Mouse (Mus musculus): ENCODE measurements around the gene Timm29. TPM values are rescaled to one million over a fixed set of nuclear protein-coding genes. Genes with fewer than 3 reads are reported as not detected.
A peak's percentile ranks its signal among the peaks of the same experiment; 100 is the strongest.

Timm29 gene
- total RNA-seq, 2 experiments from 2014 or later, result 58.3 to 62.0 TPM

DNA sequence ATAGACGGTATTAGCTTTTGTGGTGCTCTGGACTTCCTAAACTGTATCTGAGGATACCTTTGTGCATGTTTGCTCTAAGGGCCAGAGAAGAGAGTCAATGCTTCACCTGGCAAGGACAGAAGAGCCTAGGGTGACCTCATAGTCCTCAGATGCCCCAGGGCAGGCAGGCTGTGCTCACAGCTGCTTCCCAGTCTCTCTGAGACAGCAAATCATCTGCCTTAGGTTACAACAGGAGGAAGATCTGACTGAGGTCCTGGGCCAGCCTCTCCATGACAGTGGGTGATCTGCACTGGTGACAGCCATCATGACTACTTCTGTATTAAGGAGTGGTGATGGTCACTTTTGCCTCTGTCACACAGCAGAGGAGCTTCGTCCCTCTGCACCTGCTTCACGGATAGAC lies 33.4 kb upstream of the Timm29 start:
- no peak for TF ChIP-seq CTCF (conservative IDR thresholded peaks at IDR 0.05)
- Histone ChIP-seq H3K4me3 (no peak overlapping the region), H3K27ac (no peak overlapping the region)
- no peak for DNase-seq (ENCODE audit: low spot score in 2 of 2)

GRCm38 (mm10) chr9:21564420-21564819 lies 28.1 kb upstream of the Timm29 start:
- DNase-seq (ENCODE audit: low spot score in 2 of 2), result no peak
- TF ChIP-seq CTCF (conservative IDR thresholded peaks at IDR 0.05), result no peak
- H3K4me3 ChIP-seq, result no peak overlapping the region

GRCm38 (mm10) chr9:21565004-21565586 lies 27.4 kb upstream of the Timm29 start:
- no peak for DNase-seq (ENCODE audit: low spot score in 2 of 2)
- TF ChIP-seq CTCF (conservative IDR thresholded peaks at IDR 0.05), result no peak
- Histone ChIP-seq H3K27ac (no peak overlapping the region), H3K4me3 (no peak overlapping the region)

More at GRCm38 (mm10) chr9:21564420-21564819, 28.1 kb upstream of the Timm29 start:
- H3K27ac ChIP-seq, result no peak overlapping the region

DNA sequence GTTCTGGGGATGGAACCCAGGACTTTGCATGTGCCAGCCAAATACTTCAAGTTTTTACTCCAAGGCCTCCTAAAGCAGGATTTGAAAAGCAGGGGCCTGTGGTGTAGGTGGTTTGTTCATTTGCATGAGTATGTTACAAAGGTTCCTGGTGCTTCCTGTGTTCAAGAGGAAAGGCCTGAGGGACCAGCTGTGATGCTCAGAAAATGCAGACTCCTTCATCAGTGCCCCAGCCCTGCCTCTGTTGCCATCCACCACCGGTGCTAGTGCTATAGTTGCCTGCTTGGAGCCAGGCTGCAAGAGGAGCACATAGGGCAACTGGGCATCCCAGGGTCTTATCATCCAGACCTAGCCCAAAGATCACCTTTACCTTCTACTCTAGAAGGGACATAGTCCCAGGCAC lies 26.0 kb upstream of the Timm29 start:
- DNase-seq (ENCODE audit: low spot score in 2 of 2), result no peak
- no peak for TF ChIP-seq CTCF (conservative IDR thresholded peaks at IDR 0.05)
- Histone ChIP-seq H3K27ac (peak overlapping the region; percentile 46; the same call in 1 of the 2 replicates), H3K4me3 (no peak overlapping the region)

GRCm38 (mm10) chr9:21567051-21567450 lies 25.5 kb upstream of the Timm29 start:
- DNase-seq (ENCODE audit: low spot score in 2 of 2), result no peak
- peak overlapping the region; percentile 46; the same call in 1 of the 2 replicates for H3K27ac ChIP-seq
- no peak overlapping the region for H3K4me3 ChIP-seq
- TF ChIP-seq CTCF (conservative IDR thresholded peaks at IDR 0.05), result no peak

GRCm38 (mm10) chr9:21568657-21569255 lies 23.8 kb upstream of the Timm29 start:
- Histone ChIP-seq H3K4me3 (no peak overlapping the region), H3K27ac (no peak overlapping the region)
- DNase-seq (ENCODE audit: low spot score in 2 of 2), result no peak
- no peak for TF ChIP-seq CTCF (conservative IDR thresholded peaks at IDR 0.05)

DNA sequence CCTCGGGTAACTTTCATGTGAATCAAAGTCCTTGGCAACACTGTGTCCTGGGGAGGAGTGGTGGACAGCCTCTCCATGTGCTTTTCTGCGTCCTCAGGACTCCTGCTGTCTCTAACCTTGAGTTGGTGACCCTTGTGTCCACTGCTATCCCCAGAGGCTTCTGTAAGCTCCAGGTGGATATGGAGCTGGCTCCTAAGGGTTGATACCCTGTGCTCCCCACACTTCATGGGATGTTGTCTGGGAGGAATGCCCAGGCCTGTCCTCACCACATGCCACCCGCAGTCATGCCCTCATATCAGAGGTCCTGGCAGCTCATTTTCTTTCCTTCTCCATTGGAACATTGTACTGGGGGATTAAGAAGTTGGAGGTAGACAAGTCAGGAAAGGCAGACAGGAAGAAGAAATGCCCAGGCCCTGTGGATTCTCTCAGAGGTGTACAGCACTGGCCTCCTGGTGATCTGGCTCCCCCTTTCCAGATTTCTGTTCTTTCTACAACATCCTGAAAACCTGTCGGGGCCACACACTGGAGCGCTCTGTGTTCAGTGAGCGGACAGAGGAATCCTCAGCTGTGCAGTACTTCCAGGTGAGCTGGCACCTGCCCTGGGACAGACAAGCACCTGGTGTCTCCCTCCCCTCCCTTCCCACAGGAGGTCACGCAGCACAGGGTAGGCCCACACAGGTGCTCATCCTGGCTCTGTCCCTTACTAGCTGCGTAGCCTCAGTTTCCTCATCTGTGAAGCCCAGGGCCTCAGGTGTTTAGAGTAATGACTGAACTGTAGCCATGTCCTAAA lies 18.3 kb upstream of the Timm29 start:
- H3K4me3 ChIP-seq, result no peak overlapping the region
- DNase-seq (ENCODE audit: low spot score in 2 of 2), result no peak
- no peak overlapping the region for H3K27ac ChIP-seq
- TF ChIP-seq CTCF (conservative IDR thresholded peaks at IDR 0.05), result no peak

DNA sequence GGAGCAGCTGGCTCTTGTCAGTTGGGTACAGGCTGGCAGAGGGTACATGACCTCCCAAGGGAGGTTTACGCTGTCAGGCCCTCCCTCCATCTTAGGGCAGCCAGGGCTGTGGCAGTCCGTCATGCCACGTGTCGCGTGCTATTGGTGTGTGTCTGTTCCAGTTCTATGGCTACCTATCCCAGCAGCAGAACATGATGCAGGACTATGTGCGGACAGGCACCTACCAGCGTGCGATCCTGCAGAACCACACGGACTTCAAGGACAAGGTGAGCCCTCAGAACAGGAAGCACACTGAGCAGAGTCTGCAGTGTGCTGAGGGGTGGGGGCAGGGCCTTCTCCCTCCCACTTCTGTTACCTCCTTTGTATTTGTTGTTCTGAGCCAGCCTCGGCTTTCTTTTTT lies 17.3 kb upstream of the Timm29 start:
- no peak for TF ChIP-seq CTCF (conservative IDR thresholded peaks at IDR 0.05)
- H3K27ac ChIP-seq, result no peak overlapping the region
- no peak for DNase-seq (ENCODE audit: low spot score in 2 of 2)
- H3K4me3 ChIP-seq, result no peak overlapping the region

DNA sequence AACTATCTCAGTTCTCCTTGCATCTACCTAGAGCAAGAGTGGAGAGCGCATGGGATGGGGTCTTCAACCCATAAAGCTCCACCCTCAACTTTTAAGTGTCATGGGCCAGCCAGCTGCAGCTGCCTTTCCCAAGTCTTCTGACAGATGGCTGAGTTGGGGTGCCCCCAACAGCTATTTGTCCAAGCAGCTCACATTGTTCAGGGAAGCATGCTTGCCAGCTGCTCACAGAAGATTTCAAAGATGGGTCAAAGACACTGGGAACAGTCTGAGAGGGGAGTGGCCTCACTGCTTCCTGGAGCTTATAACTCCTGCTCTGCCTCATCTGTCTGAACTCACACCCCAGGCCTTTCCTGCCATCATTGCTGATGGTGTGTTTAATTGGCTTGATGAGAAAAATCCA lies 16.2 kb upstream of the Timm29 start:
- DNase-seq (ENCODE audit: low spot score in 2 of 2), result no peak
- H3K27ac ChIP-seq, result no peak overlapping the region
- TF ChIP-seq CTCF (conservative IDR thresholded peaks at IDR 0.05), result no peak
- no peak overlapping the region for H3K4me3 ChIP-seq

DNA sequence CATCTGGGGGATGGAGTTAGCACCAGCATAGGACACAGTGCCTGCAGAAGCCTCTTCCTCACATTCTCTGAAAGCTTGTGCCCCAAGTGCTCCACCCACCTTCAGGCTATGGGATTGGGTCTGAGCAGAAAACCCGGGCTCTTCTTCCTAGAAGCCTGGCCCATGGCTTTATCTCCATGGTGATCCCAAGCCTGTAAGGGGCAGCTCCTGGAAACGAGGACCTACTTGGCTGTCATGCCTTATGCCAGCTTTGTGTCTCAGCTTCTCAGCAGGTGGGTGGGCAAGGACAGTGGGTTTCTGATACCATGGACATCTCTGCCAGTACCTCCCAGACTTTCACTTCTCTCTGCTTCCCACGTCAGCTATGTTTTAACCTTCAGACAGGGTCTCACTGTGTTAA lies 14.3 kb upstream of the Timm29 start:
- DNase-seq (ENCODE audit: low spot score in 2 of 2), result no peak
- Histone ChIP-seq H3K4me3 (no peak overlapping the region), H3K27ac (0 out of 2 replicates have a peak overlapping the region, but pooled peaks have one; percentile 10)
- no peak for TF ChIP-seq CTCF (conservative IDR thresholded peaks at IDR 0.05)

DNA sequence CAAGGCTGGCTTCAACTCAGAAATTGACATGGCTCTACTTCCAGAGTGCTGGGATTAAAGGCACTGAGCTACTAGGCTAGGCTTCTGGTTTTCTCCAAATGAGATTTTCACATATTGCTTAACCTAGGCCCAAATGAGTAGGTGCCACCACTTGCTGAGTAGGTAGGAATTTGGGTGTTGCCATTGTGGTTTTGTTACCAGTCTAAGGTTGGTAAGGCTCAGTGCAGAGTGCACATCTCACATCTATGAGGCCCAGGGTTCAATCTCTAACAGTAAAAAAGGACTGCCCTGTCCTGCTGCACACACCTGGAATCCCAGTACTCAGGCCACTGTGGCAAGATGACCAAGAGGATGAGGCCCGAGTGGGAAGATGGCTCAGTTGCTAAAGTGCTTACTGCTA lies 7.1 kb upstream of the Timm29 start:
- DNase-seq (ENCODE audit: low spot score in 2 of 2), result no peak
- Histone ChIP-seq H3K4me3 (no peak overlapping the region), H3K27ac (no peak overlapping the region)
- no peak for TF ChIP-seq CTCF (conservative IDR thresholded peaks at IDR 0.05)

GRCm38 (mm10) chr9:21587678-21588349 lies 4.7 kb upstream of the Timm29 start:
- Histone ChIP-seq H3K4me3 (no peak overlapping the region), H3K27ac (peak overlapping the region; percentile 68)
- no peak for TF ChIP-seq CTCF (conservative IDR thresholded peaks at IDR 0.05)
- DNase-seq (ENCODE audit: low spot score in 2 of 2), result no peak

DNA sequence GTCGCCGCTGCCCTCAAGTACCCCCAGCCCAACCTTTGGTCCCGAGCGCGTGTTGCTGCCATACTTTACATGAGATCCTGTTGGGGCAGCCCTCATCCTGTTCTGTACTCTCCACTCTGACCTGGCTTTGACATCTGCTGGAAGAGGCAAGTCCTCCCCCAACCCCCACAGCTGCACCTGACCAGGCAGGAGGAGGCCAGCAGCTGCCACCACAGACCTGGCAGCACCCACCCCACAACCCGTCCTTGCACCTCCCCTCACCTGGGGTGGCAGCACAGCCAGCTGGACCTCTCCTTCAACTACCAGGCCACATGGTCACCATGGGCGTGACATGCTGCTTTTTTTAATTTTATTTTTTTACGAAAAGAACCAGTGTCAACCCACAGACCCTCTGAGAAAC lies 4.2 kb upstream of the Timm29 start:
- no peak for DNase-seq (ENCODE audit: low spot score in 2 of 2)
- no peak for TF ChIP-seq CTCF (conservative IDR thresholded peaks at IDR 0.05)
- no peak overlapping the region for H3K4me3 ChIP-seq
- H3K27ac ChIP-seq, result no peak overlapping the region; the same call in 1 of the 2 replicates
